Mouse (Mus musculus) forebrain, embryonic 12.5 days (tissue): Measurements from ENCODE around the gene Myl4. TPM values are rescaled to one million over a fixed set of nuclear protein-coding genes. Genes with fewer than 3 reads are reported as not detected.

Experiments
- polyA plus RNA-seq: library from polyadenylated mRNA; unstranded; fragments of >200 nt; fragmentation: Nextera tagmentation; extraction: Ambion mirVana; gene quantifications from 2 replicates; pipeline ENCODE4 v1.2.1, GENCODE M21; 2016

Gene Myl4
- polyA plus RNA-seq, 1 experiment from 2014 or later: 2.0 TPM

Other genes starting within 250 kb of the Myl4 start
- 34.9 and 36.2 TPM in 2 replicates for gene Kansl1, start 81.8 kb upstream of the Myl4 start, polyA plus RNA-seq
- 52.6 and 53.7 TPM in 2 replicates for gene Cdc27, start within 50 bp of the Myl4 start, polyA plus RNA-seq
- 1.6 and 1.8 TPM in 2 replicates for gene Itgb3, start 57.3 kb downstream of the Myl4 start, polyA plus RNA-seq
- not detected in 2 replicates for gene Gm11639, start 135.0 kb downstream of the Myl4 start, polyA plus RNA-seq